26 mouse cellular contexts compared by ENCODE assay signal in genomic region chr8:77231211-77231610, GRCm38 (mm10).
"Had no signal": no experiment of that assay in that cellular context is flagged by ENCODE, and none has a peak within 500 bp of the region (broad histone marks: within the 10 kb centered on the region; RNA-seq: fewer than 3 reads in every experiment).

No protein-coding gene starts in this region.

- DNase-seq: gastrocnemius, postnatal 14 days; gastrocnemius, postnatal 36 days; heart, adult 18-20 months; heart, postnatal 4 days; kidney, adult 18-20 months; kidney, adult 8-10 months; kidney, postnatal 10 days; kidney, postnatal 25 days; kidney, postnatal 4 days; left cerebral cortex, postnatal 4 days; liver; liver, embryonic 13.5 days had no signal

- H3K4me3 ChIP-seq: heart, embryonic 10.5 days; heart, embryonic 12.5 days; hindbrain, embryonic 10.5 days; hindbrain, embryonic 12.5 days; intestine, embryonic 15.5 days; layer of hippocampus, adult 2 months; left cerebral cortex, adult 2 months; limb, embryonic 12.5 days; liver, embryonic 13.5 days; liver, embryonic 15.5 days had no signal

- H3K36me3 ChIP-seq: heart, embryonic 10.5 days; heart, embryonic 12.5 days; hindbrain, embryonic 10.5 days; hindbrain, embryonic 12.5 days; intestine, embryonic 15.5 days; limb, embryonic 12.5 days; liver, embryonic 13.5 days; liver, embryonic 15.5 days had no signal

- H3K9ac ChIP-seq: heart, embryonic 12.5 days; hindbrain, embryonic 12.5 days; hindbrain, embryonic 14.5 days; intestine, embryonic 15.5 days; limb, embryonic 12.5 days; liver, embryonic 13.5 days; liver, embryonic 15.5 days had no signal

- ATAC-seq: hindbrain, embryonic 16.5 days; inflammation-experienced regulatory T-cells, adult 6 months; intestine, postnatal 0 days had no signal

- H3K27ac ChIP-seq: heart, embryonic 10.5 days; hindbrain, embryonic 10.5 days; hindbrain, embryonic 12.5 days; hindbrain, embryonic 14.5 days; intestine, embryonic 15.5 days; left cerebral cortex, adult 2 months; limb, embryonic 12.5 days; liver, embryonic 13.5 days; liver, embryonic 15.5 days had no signal

- H3K4me1 ChIP-seq: hindbrain, embryonic 10.5 days; hindbrain, embryonic 12.5 days; liver, embryonic 13.5 days; liver, embryonic 15.5 days had no signal

- H3K9me3 ChIP-seq: heart, embryonic 10.5 days; heart, embryonic 12.5 days; hindbrain, embryonic 10.5 days; hindbrain, embryonic 12.5 days; intestine, embryonic 15.5 days; limb, embryonic 12.5 days; liver, embryonic 13.5 days; liver, embryonic 15.5 days had no signal

- H3K27me3 ChIP-seq: heart, embryonic 12.5 days; hindbrain, embryonic 12.5 days; intestine, embryonic 15.5 days; limb, embryonic 12.5 days; liver, embryonic 13.5 days; liver, embryonic 15.5 days had no signal

- H3K4me2 ChIP-seq: heart, embryonic 12.5 days; hindbrain, embryonic 12.5 days; hindbrain, embryonic 14.5 days; intestine, embryonic 15.5 days; limb, embryonic 12.5 days; liver, embryonic 11.5 days; liver, embryonic 13.5 days; liver, embryonic 15.5 days had no signal
